Mouse (Mus musculus): Measurements from ENCODE around the gene Gpr3. TPM values are rescaled to one million over a fixed set of nuclear protein-coding genes. Genes with fewer than 3 reads are reported as not detected.
A peak's percentile ranks its signal among the peaks of the same experiment; 100 is the strongest.

Gpr3 gene
- polyA plus RNA-seq, 1 experiment from 2014 or later: not detected

- 88% methylated on average over 19 of the region's 19 CpGs for WGBS
- ATAC-seq (replicated peaks; ENCODE audit: low FRiP score): no peak
- H3K27me3 ChIP-seq (replicated peaks; ENCODE audit: control insufficient read depth, insufficient read depth, low read length): peaks cover 58% of the 10 kb centered on the region
Observed at GRCm38 (mm10) chr4:133210788-133211390, 1.4 kb downstream of the Gpr3 start.

GRCm38 (mm10) chr4:133210023-133210787 lies 2.1 kb downstream of the Gpr3 start:
- H3K9ac ChIP-seq (ENCODE audit: low read depth, low read length): no peak overlapping the region
- WGBS: 88% methylated on average over 24 of the region's 24 CpGs
- no peaks in the 10 kb centered on the region for H3K9me3 ChIP-seq (ENCODE audit: control insufficient read depth, low read length)
- H3K4me2 ChIP-seq: no peak overlapping the region
- DNase-seq (ENCODE audit: low spot score) (no peak), ATAC-seq (replicated peaks; ENCODE audit: low FRiP score) (no peak)
- no peaks in the 10 kb centered on the region for H3K36me3 ChIP-seq (ENCODE audit: control insufficient read depth, insufficient read depth, low read length)
- H3K27ac ChIP-seq (ENCODE audit: low read depth, low read length): no peak overlapping the region
- H3K27me3 ChIP-seq (replicated peaks; ENCODE audit: control insufficient read depth, insufficient read depth, low read length): peaks cover 58% of the 10 kb centered on the region
- no peak overlapping the region for H3K4me3 ChIP-seq (ENCODE audit: low read depth, low read length)
- peaks cover 8% of the 10 kb centered on the region; the same call in 1 of the 2 replicates for H3K4me1 ChIP-seq (replicated peaks; ENCODE audit: control insufficient read depth, insufficient read depth, low read length)

More at GRCm38 (mm10) chr4:133210788-133211390, 1.4 kb downstream of the Gpr3 start:
- DNase-seq (ENCODE audit: low spot score): no peak
- Histone ChIP-seq H3K36me3 (ENCODE audit: control insufficient read depth, insufficient read depth, low read length) (no peaks in the 10 kb centered on the region), H3K27ac (ENCODE audit: low read depth, low read length) (no peak overlapping the region), H3K9ac (ENCODE audit: low read depth, low read length) (no peak overlapping the region), H3K4me2 (no peak overlapping the region), H3K4me1 (replicated peaks; ENCODE audit: control insufficient read depth, insufficient read depth, low read length) (peaks cover 8% of the 10 kb centered on the region; the same call in 1 of the 2 replicates), H3K9me3 (ENCODE audit: control insufficient read depth, low read length) (no peaks in the 10 kb centered on the region), H3K4me3 (ENCODE audit: low read depth, low read length) (no peak overlapping the region)

GRCm38 (mm10) chr4:133209366-133209765 lies 3.0 kb downstream of the Gpr3 start:
- Histone ChIP-seq H3K27ac (ENCODE audit: low read depth, low read length) (no peak overlapping the region), H3K4me1 (replicated peaks; ENCODE audit: control insufficient read depth, insufficient read depth, low read length) (peaks cover 8% of the 10 kb centered on the region; the same call in 1 of the 2 replicates), H3K9me3 (ENCODE audit: control insufficient read depth, low read length) (no peaks in the 10 kb centered on the region), H3K27me3 (replicated peaks; ENCODE audit: control insufficient read depth, insufficient read depth, low read length) (peaks cover 54% of the 10 kb centered on the region), H3K36me3 (ENCODE audit: control insufficient read depth, insufficient read depth, low read length) (no peaks in the 10 kb centered on the region), H3K9ac (ENCODE audit: low read depth, low read length) (no peak overlapping the region), H3K4me2 (no peak overlapping the region), H3K4me3 (ENCODE audit: low read depth, low read length) (no peak overlapping the region)
- DNase-seq (ENCODE audit: low spot score): no peak
- no peak for ATAC-seq (replicated peaks; ENCODE audit: low FRiP score)
- 4% methylated on average over 11 of the region's 11 CpGs for WGBS

GRCm38 (mm10) chr4:133204379-133204778 lies 8.0 kb downstream of the Gpr3 start:
- ATAC-seq (replicated peaks; ENCODE audit: low FRiP score) (no peak), DNase-seq (ENCODE audit: low spot score) (no peak)
- no peaks in the 10 kb centered on the region for H3K9me3 ChIP-seq (ENCODE audit: control insufficient read depth, low read length)
- H3K4me2 ChIP-seq: no peak overlapping the region
- H3K9ac ChIP-seq (ENCODE audit: low read depth, low read length): no peak overlapping the region
- H3K27me3 ChIP-seq (replicated peaks; ENCODE audit: control insufficient read depth, insufficient read depth, low read length): peaks cover 10% of the 10 kb centered on the region
- no peak overlapping the region; the same call in 1 of the 2 replicates for H3K27ac ChIP-seq (ENCODE audit: low read depth, low read length)
- H3K4me1 ChIP-seq (replicated peaks; ENCODE audit: control insufficient read depth, insufficient read depth, low read length): peaks cover 17% of the 10 kb centered on the region
- no peak overlapping the region for H3K4me3 ChIP-seq (ENCODE audit: low read depth, low read length)
- 61% methylated on average over 7 of the region's 7 CpGs for WGBS
- no peaks in the 10 kb centered on the region for H3K36me3 ChIP-seq (ENCODE audit: control insufficient read depth, insufficient read depth, low read length)

- no peak overlapping the region for H3K27ac ChIP-seq (ENCODE audit: low read depth, low read length)
- WGBS: 65% methylated on average over 3 of the region's 3 CpGs
- ATAC-seq (replicated peaks; ENCODE audit: low FRiP score) (no peak), DNase-seq (ENCODE audit: low spot score) (no peak)
- H3K4me3 ChIP-seq (ENCODE audit: low read depth, low read length): no peak overlapping the region
- peaks cover 4% of the 10 kb centered on the region for H3K27me3 ChIP-seq (replicated peaks; ENCODE audit: control insufficient read depth, insufficient read depth, low read length)
- H3K9me3 ChIP-seq (ENCODE audit: control insufficient read depth, low read length): no peaks in the 10 kb centered on the region
- H3K4me1 ChIP-seq (replicated peaks; ENCODE audit: control insufficient read depth, insufficient read depth, low read length): peaks cover 19% of the 10 kb centered on the region
- no peak overlapping the region for H3K9ac ChIP-seq (ENCODE audit: low read depth, low read length)
- no peak overlapping the region for H3K4me2 ChIP-seq
- no peaks in the 10 kb centered on the region for H3K36me3 ChIP-seq (ENCODE audit: control insufficient read depth, insufficient read depth, low read length)
Observed at GRCm38 (mm10) chr4:133203591-133203990, 8.7 kb downstream of the Gpr3 start.

- Histone ChIP-seq H3K4me3 (ENCODE audit: low read depth, low read length) (no peak overlapping the region), H3K9me3 (ENCODE audit: control insufficient read depth, low read length) (no peaks in the 10 kb centered on the region), H3K27me3 (replicated peaks; ENCODE audit: control insufficient read depth, insufficient read depth, low read length) (no peaks in the 10 kb centered on the region; the same call in 1 of the 2 replicates), H3K4me2 (no peak overlapping the region), H3K36me3 (ENCODE audit: control insufficient read depth, insufficient read depth, low read length) (no peaks in the 10 kb centered on the region), H3K9ac (ENCODE audit: low read depth, low read length) (no peak overlapping the region), H3K4me1 (replicated peaks; ENCODE audit: control insufficient read depth, insufficient read depth, low read length) (peaks cover 29% of the 10 kb centered on the region), H3K27ac (ENCODE audit: low read depth, low read length) (no peak overlapping the region)
- DNase-seq (ENCODE audit: low spot score): no peak
- ATAC-seq (replicated peaks; ENCODE audit: low FRiP score): no peak
- 97% methylated on average over 3 of the region's 3 CpGs for WGBS
Observed at GRCm38 (mm10) chr4:133202254-133202653, 10.1 kb downstream of the Gpr3 start.

- no peak overlapping the region for H3K4me2 ChIP-seq
- ATAC-seq (replicated peaks; ENCODE audit: low FRiP score) (0 out of 2 replicates have a peak, but pooled peaks have one; percentile 24), DNase-seq (ENCODE audit: low spot score) (no peak)
- peaks cover 34% of the 10 kb centered on the region for H3K4me1 ChIP-seq (replicated peaks; ENCODE audit: control insufficient read depth, insufficient read depth, low read length)
- H3K9ac ChIP-seq (ENCODE audit: low read depth, low read length): no peak overlapping the region
- 78% methylated on average over 8 of the region's 8 CpGs for WGBS
- no peaks in the 10 kb centered on the region; the same call in 1 of the 2 replicates for H3K27me3 ChIP-seq (replicated peaks; ENCODE audit: control insufficient read depth, insufficient read depth, low read length)
- no peak overlapping the region for H3K27ac ChIP-seq (ENCODE audit: low read depth, low read length)
- peaks cover 3% of the 10 kb centered on the region; the same call in 1 of the 2 replicates for H3K36me3 ChIP-seq (ENCODE audit: control insufficient read depth, insufficient read depth, low read length)
- no peak overlapping the region for H3K4me3 ChIP-seq (ENCODE audit: low read depth, low read length)
- H3K9me3 ChIP-seq (ENCODE audit: control insufficient read depth, low read length): no peaks in the 10 kb centered on the region
Observed at GRCm38 (mm10) chr4:133201006-133201771, 11.1 kb downstream of the Gpr3 start.

- Histone ChIP-seq H3K9me3 (ENCODE audit: control insufficient read depth, low read length) (no peaks in the 10 kb centered on the region), H3K36me3 (ENCODE audit: control insufficient read depth, insufficient read depth, low read length) (peaks cover 10% of the 10 kb centered on the region), H3K4me2 (no peak overlapping the region), H3K4me1 (replicated peaks; ENCODE audit: control insufficient read depth, insufficient read depth, low read length) (peaks cover 34% of the 10 kb centered on the region), H3K4me3 (ENCODE audit: low read depth, low read length) (no peak overlapping the region), H3K27me3 (replicated peaks; ENCODE audit: control insufficient read depth, insufficient read depth, low read length) (no peaks in the 10 kb centered on the region; the same call in 1 of the 2 replicates), H3K27ac (ENCODE audit: low read depth, low read length) (0 out of 2 replicates have a peak overlapping the region, but pooled peaks have one; percentile 3), H3K9ac (ENCODE audit: low read depth, low read length) (no peak overlapping the region)
- WGBS: 60% methylated on average over 21 of the region's 21 CpGs
- DNase-seq (ENCODE audit: low spot score): no peak
- no peak for ATAC-seq (replicated peaks; ENCODE audit: low FRiP score)
Observed at GRCm38 (mm10) chr4:133200343-133200742, 12.0 kb downstream of the Gpr3 start.

Measured in liver, embryonic 11.5 days (tissue).